Mouse (Mus musculus): ENCODE results near the gene Runx2. TPM values are rescaled to one million over a fixed set of nuclear protein-coding genes. Genes with fewer than 3 reads are reported as not detected.

The Runx2 gene
- polyA plus RNA-seq, 1 experiment from 2014 or later = 0.52 TPM

- WGBS = 87% methylated on average over 10 of the region's 10 CpGs
- ATAC-seq (ENCODE audit: low FRiP score) = no peak
- H3K36me3 ChIP-seq (replicated peaks; ENCODE audit: control insufficient read depth, insufficient read depth) = no peaks in the 10 kb centered on the region
- no peaks in the 10 kb centered on the region for H3K27me3 ChIP-seq (ENCODE audit: control insufficient read depth, insufficient read depth, low read length)
- no peak overlapping the region for H3K27ac ChIP-seq
- H3K9me3 ChIP-seq (ENCODE audit: control insufficient read depth, low read length) = no peaks in the 10 kb centered on the region
- no peaks in the 10 kb centered on the region for H3K4me1 ChIP-seq (replicated peaks; ENCODE audit: control insufficient read depth, insufficient read depth, low read length)
- no peak overlapping the region for H3K4me3 ChIP-seq (replicated peaks; ENCODE audit: low read length)
- H3K9ac ChIP-seq = no peak overlapping the region
- H3K4me2 ChIP-seq (replicated peaks) = no peak overlapping the region
- no peak for DNase-seq (ENCODE audit: low spot score)
Observed at GRCm38 (mm10) chr17:44706531-44706930, 108.1 kb downstream of the Runx2 start.

- no peak for ATAC-seq (ENCODE audit: low FRiP score)
- H3K27ac ChIP-seq = no peak overlapping the region
- no peaks in the 10 kb centered on the region for H3K9me3 ChIP-seq (ENCODE audit: control insufficient read depth, low read length)
- no peak overlapping the region for H3K4me2 ChIP-seq (replicated peaks)
- 55% methylated on average over 14 of the region's 14 CpGs for WGBS
- H3K36me3 ChIP-seq (replicated peaks; ENCODE audit: control insufficient read depth, insufficient read depth) = no peaks in the 10 kb centered on the region
- H3K4me3 ChIP-seq (replicated peaks; ENCODE audit: low read length) = no peak overlapping the region
- H3K9ac ChIP-seq = no peak overlapping the region
- no peaks in the 10 kb centered on the region for H3K4me1 ChIP-seq (replicated peaks; ENCODE audit: control insufficient read depth, insufficient read depth, low read length)
- no peaks in the 10 kb centered on the region for H3K27me3 ChIP-seq (ENCODE audit: control insufficient read depth, insufficient read depth, low read length)
- no peak for DNase-seq (ENCODE audit: low spot score)
Observed at GRCm38 (mm10) chr17:44702506-44703298, 111.9 kb downstream of the Runx2 start.

- no peak overlapping the region for H3K4me3 ChIP-seq (replicated peaks; ENCODE audit: low read length)
- H3K27ac ChIP-seq = no peak overlapping the region
- no peaks in the 10 kb centered on the region for H3K4me1 ChIP-seq (replicated peaks; ENCODE audit: control insufficient read depth, insufficient read depth, low read length)
- no peak overlapping the region for H3K9ac ChIP-seq
- no peak for DNase-seq (ENCODE audit: low spot score)
- H3K36me3 ChIP-seq (replicated peaks; ENCODE audit: control insufficient read depth, insufficient read depth) = no peaks in the 10 kb centered on the region
- H3K27me3 ChIP-seq (ENCODE audit: control insufficient read depth, insufficient read depth, low read length) = no peaks in the 10 kb centered on the region
- no peak overlapping the region for H3K4me2 ChIP-seq (replicated peaks)
- no peak for ATAC-seq (ENCODE audit: low FRiP score)
- 82% methylated on average over 4 of the region's 4 CpGs for WGBS
- H3K9me3 ChIP-seq (ENCODE audit: control insufficient read depth, low read length) = no peaks in the 10 kb centered on the region
Observed at GRCm38 (mm10) chr17:44701531-44701930, 113.1 kb downstream of the Runx2 start.

GRCm38 (mm10) chr17:44700326-44700725 is 114.3 kb downstream of the Runx2 start:
- no peak for ATAC-seq (ENCODE audit: low FRiP score)
- Histone ChIP-seq H3K4me1 (replicated peaks; ENCODE audit: control insufficient read depth, insufficient read depth, low read length) (no peaks in the 10 kb centered on the region), H3K9ac (no peak overlapping the region), H3K27ac (no peak overlapping the region), H3K36me3 (replicated peaks; ENCODE audit: control insufficient read depth, insufficient read depth) (no peaks in the 10 kb centered on the region), H3K4me2 (replicated peaks) (no peak overlapping the region), H3K27me3 (ENCODE audit: control insufficient read depth, insufficient read depth, low read length) (no peaks in the 10 kb centered on the region), H3K9me3 (ENCODE audit: control insufficient read depth, low read length) (no peaks in the 10 kb centered on the region), H3K4me3 (replicated peaks; ENCODE audit: low read length) (no peak overlapping the region)
- WGBS = 100% methylated on average over 1 of the region's 1 CpGs
- DNase-seq (ENCODE audit: low spot score) = no peak

- 87% methylated on average over 10 of the region's 10 CpGs for WGBS
- no peaks in the 10 kb centered on the region for H3K4me1 ChIP-seq (replicated peaks; ENCODE audit: control insufficient read depth, insufficient read depth, low read length)
- no peak overlapping the region for H3K27ac ChIP-seq
- no peaks in the 10 kb centered on the region for H3K27me3 ChIP-seq (ENCODE audit: control insufficient read depth, insufficient read depth, low read length)
- H3K9me3 ChIP-seq (ENCODE audit: control insufficient read depth, low read length) = no peaks in the 10 kb centered on the region
- DNase-seq (ENCODE audit: low spot score) = no peak
- ATAC-seq (ENCODE audit: low FRiP score) = no peak
- no peak overlapping the region for H3K4me3 ChIP-seq (replicated peaks; ENCODE audit: low read length)
- no peak overlapping the region for H3K4me2 ChIP-seq (replicated peaks)
- no peaks in the 10 kb centered on the region for H3K36me3 ChIP-seq (replicated peaks; ENCODE audit: control insufficient read depth, insufficient read depth)
- no peak overlapping the region for H3K9ac ChIP-seq
Observed at GRCm38 (mm10) chr17:44697053-44697452, 117.5 kb downstream of the Runx2 start.

- Histone ChIP-seq H3K36me3 (replicated peaks; ENCODE audit: control insufficient read depth, insufficient read depth) (no peaks in the 10 kb centered on the region), H3K27me3 (ENCODE audit: control insufficient read depth, insufficient read depth, low read length) (no peaks in the 10 kb centered on the region), H3K4me2 (replicated peaks) (no peak overlapping the region), H3K4me3 (replicated peaks; ENCODE audit: low read length) (no peak overlapping the region), H3K4me1 (replicated peaks; ENCODE audit: control insufficient read depth, insufficient read depth, low read length) (no peaks in the 10 kb centered on the region), H3K27ac (no peak overlapping the region), H3K9me3 (ENCODE audit: control insufficient read depth, low read length) (no peaks in the 10 kb centered on the region), H3K9ac (no peak overlapping the region)
- ATAC-seq (ENCODE audit: low FRiP score) = no peak
- no peak for DNase-seq (ENCODE audit: low spot score)
- 87% methylated on average over 7 of the region's 7 CpGs for WGBS
Observed at GRCm38 (mm10) chr17:44693552-44693951, 121.0 kb downstream of the Runx2 start.

GRCm38 (mm10) chr17:44691517-44691916 is 123.1 kb downstream of the Runx2 start:
- Histone ChIP-seq H3K4me2 (replicated peaks) (no peak overlapping the region), H3K9me3 (ENCODE audit: control insufficient read depth, low read length) (no peaks in the 10 kb centered on the region), H3K9ac (no peak overlapping the region), H3K4me1 (replicated peaks; ENCODE audit: control insufficient read depth, insufficient read depth, low read length) (no peaks in the 10 kb centered on the region), H3K36me3 (replicated peaks; ENCODE audit: control insufficient read depth, insufficient read depth) (no peaks in the 10 kb centered on the region), H3K27ac (no peak overlapping the region), H3K27me3 (ENCODE audit: control insufficient read depth, insufficient read depth, low read length) (no peaks in the 10 kb centered on the region), H3K4me3 (replicated peaks; ENCODE audit: low read length) (no peak overlapping the region)
- no peak for DNase-seq (ENCODE audit: low spot score)
- WGBS = 79% methylated on average over 2 of the region's 2 CpGs
- ATAC-seq (ENCODE audit: low FRiP score) = no peak

GRCm38 (mm10) chr17:44690410-44691035 is 124.1 kb downstream of the Runx2 start:
- WGBS = 83% methylated on average over 5 of the region's 5 CpGs
- no peak overlapping the region for H3K4me3 ChIP-seq (replicated peaks; ENCODE audit: low read length)
- no peak overlapping the region for H3K27ac ChIP-seq
- no peaks in the 10 kb centered on the region for H3K4me1 ChIP-seq (replicated peaks; ENCODE audit: control insufficient read depth, insufficient read depth, low read length)
- H3K27me3 ChIP-seq (ENCODE audit: control insufficient read depth, insufficient read depth, low read length) = no peaks in the 10 kb centered on the region
- no peak overlapping the region for H3K9ac ChIP-seq
- H3K9me3 ChIP-seq (ENCODE audit: control insufficient read depth, low read length) = no peaks in the 10 kb centered on the region
- ATAC-seq (ENCODE audit: low FRiP score) (no peak), DNase-seq (ENCODE audit: low spot score) (no peak)
- no peak overlapping the region for H3K4me2 ChIP-seq (replicated peaks)
- no peaks in the 10 kb centered on the region for H3K36me3 ChIP-seq (replicated peaks; ENCODE audit: control insufficient read depth, insufficient read depth)

- no peak for DNase-seq (ENCODE audit: low spot score)
- no peak for ATAC-seq (ENCODE audit: low FRiP score)
- 82% methylated on average over 2 of the region's 2 CpGs for WGBS
- H3K4me1 ChIP-seq (replicated peaks; ENCODE audit: control insufficient read depth, insufficient read depth, low read length) = no peaks in the 10 kb centered on the region
- H3K9ac ChIP-seq = no peak overlapping the region
- no peak overlapping the region for H3K4me2 ChIP-seq (replicated peaks)
- H3K27ac ChIP-seq = no peak overlapping the region
- no peak overlapping the region for H3K4me3 ChIP-seq (replicated peaks; ENCODE audit: low read length)
- H3K9me3 ChIP-seq (ENCODE audit: control insufficient read depth, low read length) = no peaks in the 10 kb centered on the region
- no peaks in the 10 kb centered on the region; the same call in 1 of the 2 replicates for H3K27me3 ChIP-seq (ENCODE audit: control insufficient read depth, insufficient read depth, low read length)
- no peaks in the 10 kb centered on the region for H3K36me3 ChIP-seq (replicated peaks; ENCODE audit: control insufficient read depth, insufficient read depth)
Observed at GRCm38 (mm10) chr17:44688306-44688705, 126.3 kb downstream of the Runx2 start.
